Mouse (Mus musculus) CH12.LX (cell line): ENCODE results near the gene Alpk1. TPM values are rescaled to one million over a fixed set of nuclear protein-coding genes. Genes with fewer than 3 reads are reported as not detected.

Source experiments
- DNase-seq: peaks from one replicate; pipeline ENCODE4 v3.0.0-alpha.2; 2013; ENCODE audit errors: extremely low read depth
- H3K27ac ChIP-seq: 2 replicates; pipeline ENCODE4 v1.5.1; 2012; ENCODE audit warnings: low read depth, mild to moderate bottlenecking, control low read depth, moderate library complexity; ENCODE audit not compliant: insufficient read depth
- H3K27me3 ChIP-seq: replicated peaks from 2 replicates; pipeline ENCODE3; 2012; ENCODE audit warnings: inconsistent platforms
- H3K36me3 ChIP-seq, 2 experiments: replicated peaks in 1 of 2; 2 replicates each; pipeline versions ENCODE3 to v1.6.1; 2012; ENCODE audit warnings: inconsistent platforms in 1 of 2, low read length in 1 of 2, mild to moderate bottlenecking in 1 of 2, mixed read lengths in 1 of 2, moderate library complexity in 1 of 2; ENCODE audit not compliant: control insufficient read depth in 1 of 2, insufficient read depth in 1 of 2
- H3K4me1 ChIP-seq, 2 experiments: 2 replicates each; pipeline ENCODE4 v1.6.1; 2012; ENCODE audit warnings: inconsistent platforms in 1 of 2, moderate library complexity in 1 of 2; ENCODE audit not compliant: insufficient read depth in 2 of 2, control insufficient read depth in 1 of 2
- H3K4me2 ChIP-seq: 2 replicates; pipeline ENCODE4 v1.6.1; 2012; ENCODE audit warnings: low read depth, mild to moderate bottlenecking, control low read depth; ENCODE audit not compliant: poor library complexity, insufficient read depth, severe bottlenecking
- H3K4me3 ChIP-seq, 3 experiments: fragments of 150-350 bp in 1 of 3; sonication (generic) in 1 of 3; replicated peaks in 1 of 3; 2 replicates each; pipeline versions ENCODE3 to v1.5.1; 2011 to 2012; ENCODE audit warnings: low read depth in 2 of 3, low read length in 2 of 3, mild to moderate bottlenecking in 2 of 3, moderate library complexity in 2 of 3, control low read depth in 1 of 3, improper control_type of control experiment in 1 of 3, inconsistent platforms in 1 of 3, mixed read lengths in 1 of 3; ENCODE audit not compliant: poor library complexity in 1 of 3
- H3K79me2 ChIP-seq: replicated peaks from 2 replicates; pipeline ENCODE4 v1.6.1; 2012; ENCODE audit warnings: mild to moderate bottlenecking, moderate library complexity; ENCODE audit not compliant: control insufficient read depth, poor library complexity, insufficient read depth, severe bottlenecking; ENCODE audit errors: extremely low read depth
- H3K9ac ChIP-seq: 2 replicates; pipeline ENCODE4 v1.6.1; 2012; ENCODE audit warnings: low read depth, mild to moderate bottlenecking, control low read depth, moderate library complexity; ENCODE audit not compliant: insufficient read depth
- H3K9me3 ChIP-seq: replicated peaks from 2 replicates; pipeline ENCODE3; 2012; ENCODE audit warnings: low read length, inconsistent platforms, mixed read lengths
- BHLHE40 ChIP-seq: IDR thresholded peaks from 2 replicates; pipeline ENCODE4 v1.6.1; 2011; ENCODE audit warnings: mild to moderate bottlenecking, low read depth, low read length, improper control_type of control experiment
- CHD2 ChIP-seq: IDR thresholded peaks from 2 replicates; pipeline ENCODE4 v1.6.1; 2011; ENCODE audit warnings: low read length, improper control_type of control experiment
- CTCF ChIP-seq, 2 experiments: IDR thresholded peaks in 1 of 2; conservative IDR thresholded peaks in 1 of 2; 2 replicates each; pipeline ENCODE4 v1.5.1; 2011 to 2012; ENCODE audit warnings: low read depth in 2 of 2, low read length in 2 of 2, improper control_type of control experiment in 1 of 2, inconsistent platforms in 1 of 2, mild to moderate bottlenecking in 1 of 2, moderate library complexity in 1 of 2
- MAFK ChIP-seq: IDR thresholded peaks from 2 replicates; pipeline ENCODE4 v1.6.1; 2011; ENCODE audit warnings: low read length, improper control_type of control experiment; ENCODE audit not compliant: insufficient replicate concordance
- MAZ ChIP-seq: IDR thresholded peaks from 2 replicates; pipeline ENCODE4 v1.6.1; 2012; ENCODE audit warnings: low read depth, mild to moderate bottlenecking, inconsistent platforms, low read length, improper control_type of control experiment, moderate library complexity
- MXI1 ChIP-seq: IDR thresholded peaks from 2 replicates; pipeline ENCODE4 v1.6.1; 2011; ENCODE audit warnings: mild to moderate bottlenecking, low read depth, low read length, improper control_type of control experiment
- PAX5 ChIP-seq: IDR thresholded peaks from 2 replicates; pipeline ENCODE4 v1.6.1; 2012; ENCODE audit warnings: low read length, inconsistent platforms, mixed read lengths
- POLR2AphosphoS2 ChIP-seq: IDR thresholded peaks from 2 replicates; pipeline ENCODE4 v1.6.1; 2011; ENCODE audit warnings: low read depth, low read length, improper control_type of control experiment
- RAD21 ChIP-seq: IDR thresholded peaks from 2 replicates; pipeline ENCODE4 v1.6.1; 2011; ENCODE audit warnings: low read depth, mild to moderate bottlenecking, low read length, improper control_type of control experiment, moderate library complexity
- RCOR1 ChIP-seq: conservative IDR thresholded peaks from 2 replicates; pipeline ENCODE4 v1.6.1; 2012; ENCODE audit warnings: low read depth, mild to moderate bottlenecking, inconsistent platforms, low read length, improper control_type of control experiment
- USF2 ChIP-seq: conservative IDR thresholded peaks from 2 replicates; pipeline ENCODE4 v1.6.1; 2011; ENCODE audit warnings: low read depth, low read length, improper control_type of control experiment
- dilution Hi-C: fragments of 300-500 bp; cut with MboI; formaldehyde crosslinking; loops from 2 replicates; pipeline ENCODE4 v1.14.3; 2020; ENCODE audit warnings: low sequenced_read_pairs; ENCODE audit not compliant: extremely low pct_unique_long_range_greater_than_20kb, extremely low pct_ligation_motif_present
- in situ Hi-C: fragments of 300-500 bp; cut with MboI; formaldehyde crosslinking; loops from 3 replicates; pipeline ENCODE4 v1.14.3; 2019; ENCODE audit warnings: low sequenced_read_pairs, low pct_ligation_motif_present, low pct_unique_long_range_greater_than_20kb, mixed read lengths
- polyA plus RNA-seq: library from polyadenylated mRNA; unstranded; fragments of >175 nt; gene quantifications from 2 replicates; pipeline ENCODE4 v1.2.1, GENCODE M21; 2012; ENCODE audit warnings: low read depth; ENCODE audit not compliant: insufficient read length
- total RNA-seq, 2 experiments: library from RNA; depleted of rRNA; stranded (reverse); fragments of 300-350 nt in 1 of 2; fragments of >200 nt in 1 of 2; gene quantifications; 2 replicates each; pipeline ENCODE4 v1.2.3; 2012 to 2014

Alpk1 gene
- total and polyA plus RNA-seq, 3 experiments, result 1.4 to 1.8 (median 1.5) TPM

GRCm38 (mm10) chr3:127790234-127791055 lies 10.1 kb upstream of the Alpk1 start:
- H3K27ac ChIP-seq, result no peak overlapping the region
- H3K27me3 ChIP-seq, result peaks cover 8% of the 10 kb centered on the region
- H3K9ac ChIP-seq, result peak overlapping the region; percentile 83
- peaks cover 3 to 38% of the 10 kb centered on the region in 2 experiments; a peak in 3 of 4 replicates for H3K4me1 ChIP-seq
- dilution Hi-C loops, result no loop called here
- H3K79me2 ChIP-seq, result no peaks in the 10 kb centered on the region
- DNase-seq, result no peak
- no peaks in the 10 kb centered on the region for H3K36me3 ChIP-seq
- peaks cover 3% of the 10 kb centered on the region for H3K9me3 ChIP-seq
- H3K4me3 ChIP-seq, result peak overlapping the region; percentile 67 to 73 (median 68)
- in situ Hi-C loops, result no loop called here
- H3K4me2 ChIP-seq, result peak overlapping the region; percentile 97
- TF ChIP-seq PAX5 (no peak), MAFK (peak; percentile 37; the same call in 1 of the 2 replicates), USF2 (no peak), CHD2 (0 out of 2 replicates have a peak, but pooled peaks have one; percentile 20), POLR2AphosphoS2 (no peak), MXI1 (no peak; the same call in none of the 2 replicates), MAZ (0 out of 2 replicates have a peak, but pooled peaks have one; percentile 21), RCOR1 (no peak)

- H3K79me2 ChIP-seq, result no peaks in the 10 kb centered on the region
- no peak within 1 kb of the TSS for H3K27ac ChIP-seq
- H3K4me1 ChIP-seq, result peaks cover 3 to 38% of the 10 kb centered on the region in 2 experiments; a peak in 3 of 4 replicates
- no peaks in the 10 kb centered on the region for H3K36me3 ChIP-seq
- TF ChIP-seq RAD21, result no peak
- TF ChIP-seq RCOR1, result no peak
- 0 out of 4 replicates have a peak, but pooled peaks of 1 of the 2 experiments have one; percentile 3 for TF ChIP-seq CTCF (conservative IDR thresholded peaks at IDR 0.05 in 1 of 2, IDR thresholded peaks at IDR 0.05 in 1 of 2; ENCODE audit: low read depth in 2 of 2, low read length in 2 of 2)
- TF ChIP-seq MAZ, result 0 out of 2 replicates have a peak, but pooled peaks have one; percentile 10
- peak; percentile 37 for TF ChIP-seq BHLHE40
- dilution Hi-C loops (no loop called here), in situ Hi-C loops (no loop called here)
- peaks cover 8% of the 10 kb centered on the region for H3K27me3 ChIP-seq
- DNase-seq, result no peak
- H3K9ac ChIP-seq, result peak within 1 kb of the TSS; percentile 83
- peaks cover 4% of the 10 kb centered on the region for H3K9me3 ChIP-seq
- peak within 1 kb of the TSS; percentile 67 to 73 (median 68) for H3K4me3 ChIP-seq
- peak within 1 kb of the TSS; percentile 97 for H3K4me2 ChIP-seq
Measured at GRCm38 (mm10) chr3:127789500-127790191, 9.3 kb upstream of the Alpk1 start, which contains the start of gene Tifa. Gene Tifa (plus strand): TSS chr3:127789805.
